Mouse (Mus musculus) thymus, postnatal 14 days (tissue): ENCODE data around the gene Mdm2.
"Not testable (repeated sequence)": the region's sequence is repeated elsewhere in the genome, so short reads cannot be mapped to it uniquely, and the experiment has no call there.

Experiments
- DNase-seq: peaks from one replicate; pipeline ENCODE4 v3.0.0; 2021

Gene Mdm2

DNA sequence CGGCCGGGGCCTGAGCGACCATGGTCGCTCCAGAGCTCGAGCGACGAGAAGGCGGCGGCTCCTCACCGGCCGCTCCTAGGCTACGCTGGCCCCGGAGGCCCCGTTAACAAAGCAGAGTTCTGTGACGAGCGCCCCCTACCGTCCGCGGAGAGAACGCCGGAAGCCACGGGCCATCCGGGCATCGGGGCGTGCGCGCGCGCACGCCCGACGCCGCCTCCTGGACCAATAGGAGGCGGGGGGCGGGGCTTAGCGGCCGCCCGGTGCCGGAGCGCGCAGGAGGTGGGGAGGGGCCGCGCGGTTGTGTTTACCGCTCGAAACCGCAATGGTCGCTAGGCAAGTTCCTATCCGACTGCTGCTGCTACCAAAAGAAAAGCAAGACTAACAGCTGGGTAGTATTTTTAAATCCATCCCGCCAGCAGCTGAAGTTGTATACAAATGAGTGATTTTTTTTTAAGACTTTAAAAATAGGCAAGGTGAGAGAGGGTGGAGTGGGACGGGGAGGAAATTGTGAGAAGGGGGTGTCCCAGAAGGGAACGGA lies at the start of gene Mdm2:
TSS of gene Mdm2 (minus strand) at position 155 of the 538 bp plus-strand sequence.
- peak; percentile 98 for DNase-seq

DNA sequence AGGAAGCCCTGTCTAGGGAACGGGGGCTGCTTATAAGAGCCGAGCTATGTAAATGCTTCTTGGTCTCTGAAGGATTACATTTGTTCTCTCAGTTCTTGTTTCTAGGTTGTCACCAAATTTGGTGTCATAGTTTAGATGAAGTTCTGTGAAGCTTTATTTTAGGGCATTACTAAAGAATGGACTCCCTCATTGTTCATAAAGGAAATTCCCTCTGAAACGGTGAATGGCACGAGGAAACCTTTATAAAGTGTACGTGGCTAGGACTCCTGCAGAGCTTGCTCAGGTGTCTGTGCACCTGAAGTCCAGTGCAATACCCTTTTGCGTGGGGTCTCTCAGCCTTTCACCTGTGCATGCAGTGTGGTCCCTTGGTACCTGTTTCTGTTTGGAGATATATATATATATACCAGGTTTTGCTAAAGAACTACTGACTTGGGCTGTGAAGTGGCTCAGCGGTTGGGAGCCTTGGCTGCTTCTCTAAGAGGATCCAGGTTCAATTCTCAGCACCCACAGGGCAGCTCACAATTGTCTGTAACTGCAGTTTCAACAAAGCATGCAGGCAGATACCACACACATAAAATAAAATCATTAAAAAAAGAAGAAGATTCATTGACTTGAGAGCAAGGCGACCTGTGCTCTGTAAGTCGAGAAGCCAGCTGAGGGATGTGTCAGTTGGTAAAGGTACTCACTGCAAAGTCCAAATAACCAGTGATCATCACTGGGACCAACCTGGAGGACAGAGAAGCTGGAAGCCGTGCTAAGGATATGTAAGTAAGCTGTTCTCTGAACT lies 49.5 kb upstream of the Mdm2 start:
- no peak for DNase-seq

GRCm38 (mm10) chr10:117758749-117759727 lies 48.5 kb upstream of the Mdm2 start:
- no peak for DNase-seq

DNA sequence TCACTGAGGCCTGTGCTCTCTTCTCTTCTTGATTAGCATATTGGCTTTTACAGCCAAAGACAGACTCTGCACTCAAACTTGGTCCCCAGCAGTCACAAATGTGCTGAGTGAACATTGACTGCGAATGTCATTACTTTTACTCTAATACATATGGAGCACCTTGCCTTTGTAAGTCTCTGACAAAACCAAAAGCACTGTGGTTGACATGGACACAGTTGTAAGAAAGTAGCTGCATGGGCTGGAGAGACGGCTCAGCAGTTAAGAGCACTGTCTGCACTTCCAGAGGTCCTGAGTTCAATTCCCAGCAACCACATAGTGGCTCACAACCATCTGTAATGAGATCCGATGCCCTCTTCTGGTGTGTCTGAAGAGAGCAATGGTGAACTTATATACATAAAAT lies 47.8 kb upstream of the Mdm2 start:
- not testable (repeated sequence) for DNase-seq

- DNase-seq: no peak
Measured at GRCm38 (mm10) chr10:117757796-117758342, 47.3 kb upstream of the Mdm2 start.

DNA sequence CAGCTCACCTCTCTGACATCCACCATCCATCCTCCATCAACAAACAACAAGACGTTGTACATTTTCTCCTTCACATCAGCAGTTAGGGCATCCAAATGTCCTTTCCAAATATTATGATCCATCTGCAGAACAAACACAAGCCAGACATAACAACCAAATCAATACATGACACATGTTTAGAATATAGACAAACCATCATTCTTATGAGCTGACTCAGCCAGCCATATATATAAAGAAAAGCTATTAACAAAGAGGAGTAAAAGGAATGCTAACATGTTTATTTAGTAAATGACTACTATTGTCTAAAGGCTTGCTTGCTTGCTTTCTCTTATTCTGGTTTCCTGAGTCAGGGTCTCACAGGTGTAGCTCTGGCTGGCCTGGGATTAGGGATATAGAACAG lies 46.7 kb upstream of the Mdm2 start:
- no peak for DNase-seq

GRCm38 (mm10) chr10:117756784-117757183 lies 46.2 kb upstream of the Mdm2 start:
- DNase-seq: no peak

DNA sequence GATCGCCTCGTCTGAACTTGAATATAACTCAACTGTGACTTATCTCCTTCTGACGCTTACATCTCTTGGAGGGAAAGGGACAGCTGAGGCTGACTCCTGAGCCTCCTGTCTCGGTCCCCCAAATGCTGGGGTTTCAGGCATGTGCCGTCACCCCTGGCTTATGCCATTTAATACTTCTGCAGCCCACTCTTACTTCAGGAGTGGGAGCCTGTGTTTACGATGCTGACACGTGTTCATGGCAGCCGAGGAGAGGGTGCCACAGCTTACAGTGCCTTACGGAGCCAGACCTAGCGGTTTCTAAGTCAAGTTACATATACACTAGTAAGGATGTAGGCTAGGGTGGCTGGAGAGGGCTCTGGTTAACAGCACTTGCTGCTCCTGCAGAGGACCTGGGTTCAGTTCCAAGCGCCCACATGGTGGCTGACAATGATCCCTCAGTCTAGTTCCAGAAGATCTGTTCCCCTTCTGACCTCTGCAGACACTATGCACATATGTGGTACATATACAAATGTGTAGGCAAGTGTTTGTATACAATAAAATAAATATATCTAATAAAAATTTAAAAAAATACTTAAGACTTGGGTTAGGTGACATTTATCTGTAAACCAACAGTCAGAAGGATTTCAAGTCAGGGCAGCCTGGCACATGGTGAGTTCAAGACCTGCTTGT lies 45.4 kb upstream of the Mdm2 start:
- peak; percentile 13 for DNase-seq

DNA sequence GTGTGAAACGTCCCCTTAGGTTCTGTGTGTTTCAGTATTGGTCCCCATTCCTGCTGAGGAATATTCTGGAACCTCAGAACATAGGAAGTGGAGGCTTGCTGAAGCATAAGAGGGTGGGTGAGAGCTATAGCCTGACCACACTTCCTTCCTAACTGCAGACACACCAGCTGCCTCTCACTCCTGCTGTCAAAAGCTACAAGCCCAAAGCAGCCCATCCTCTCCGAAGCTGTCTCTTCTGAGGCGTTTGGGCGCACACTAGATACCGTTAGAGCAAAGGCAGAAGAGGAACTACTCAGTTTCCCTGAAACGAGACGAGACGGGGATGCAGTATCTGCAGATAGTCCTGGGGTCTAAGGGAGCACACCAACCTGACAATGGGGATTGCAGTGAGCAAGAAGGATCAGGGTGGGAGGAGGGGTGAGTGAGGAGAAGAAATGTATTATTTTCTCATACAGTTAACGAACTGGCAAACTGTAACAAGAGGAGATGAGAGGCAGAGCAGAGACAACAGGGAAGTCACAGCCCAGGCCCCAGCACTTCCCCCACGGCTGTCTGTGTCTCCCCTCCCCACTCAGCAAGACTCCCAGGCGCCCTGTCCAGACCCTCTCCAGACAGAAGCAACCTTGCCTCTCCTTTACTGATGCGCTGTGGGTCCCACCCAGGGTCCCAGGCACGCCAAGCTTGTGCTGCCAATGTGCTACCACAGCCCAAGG lies 44.7 kb upstream of the Mdm2 start:
- peak; percentile 71 for DNase-seq

DNA sequence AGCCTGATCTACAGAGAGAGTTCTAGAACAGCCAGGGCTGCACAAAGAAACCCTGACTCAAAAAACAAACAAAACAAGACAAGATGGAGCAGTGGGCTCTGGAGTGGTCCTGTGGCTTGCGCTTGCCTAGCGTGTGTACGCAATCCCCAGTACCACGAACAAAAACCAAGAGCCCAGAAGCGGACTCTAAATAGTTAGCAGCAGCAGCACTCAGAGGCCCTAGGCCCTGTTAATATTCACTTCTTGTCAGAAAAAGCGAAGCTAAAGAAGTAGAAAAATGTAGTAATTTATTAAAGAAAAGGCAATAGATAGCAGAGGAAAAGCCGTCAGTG lies 44.0 kb upstream of the Mdm2 start:
- no peak for DNase-seq

DNA sequence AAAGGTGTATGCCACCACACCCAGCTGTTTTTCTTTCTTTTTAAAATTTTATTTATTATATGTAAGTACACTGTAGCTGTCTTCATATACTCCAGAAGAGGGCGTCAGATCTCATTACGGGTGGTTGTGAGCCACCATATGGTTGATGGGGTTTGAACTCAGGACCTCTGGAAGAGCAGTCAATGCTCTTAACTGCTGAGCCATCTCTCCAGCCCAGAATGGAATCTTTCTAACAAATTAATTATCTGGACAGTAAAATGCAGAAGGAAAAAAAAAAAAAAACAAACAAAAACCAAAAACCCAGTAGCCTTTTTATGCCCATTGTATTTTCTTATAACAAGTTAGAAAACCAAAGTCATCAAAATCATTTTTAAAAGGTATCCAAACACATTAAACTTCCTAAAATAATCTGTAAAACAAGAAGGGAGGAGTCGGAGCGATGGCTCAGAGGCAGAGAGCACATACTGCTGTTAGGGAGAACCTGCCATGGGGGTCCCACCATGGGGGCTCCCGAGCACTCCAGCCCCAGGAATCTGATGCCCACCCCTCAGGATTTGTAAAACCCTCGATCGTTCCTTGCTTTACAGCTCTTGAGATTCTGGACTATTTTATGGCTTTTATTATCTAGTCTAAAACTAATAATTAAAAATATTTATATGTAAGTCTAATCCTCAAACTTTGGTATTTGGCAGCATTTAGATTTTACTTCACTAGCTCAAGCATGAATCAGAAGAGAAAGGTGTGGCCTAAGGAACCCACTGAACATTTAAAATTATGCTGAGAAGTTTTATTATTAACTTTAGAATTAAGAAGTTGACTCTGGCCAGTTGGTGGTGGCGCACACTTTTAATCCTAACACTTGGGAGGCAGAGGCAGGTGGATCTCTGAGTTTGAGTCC lies 43.4 kb upstream of the Mdm2 start:
- DNase-seq: no peak

DNA sequence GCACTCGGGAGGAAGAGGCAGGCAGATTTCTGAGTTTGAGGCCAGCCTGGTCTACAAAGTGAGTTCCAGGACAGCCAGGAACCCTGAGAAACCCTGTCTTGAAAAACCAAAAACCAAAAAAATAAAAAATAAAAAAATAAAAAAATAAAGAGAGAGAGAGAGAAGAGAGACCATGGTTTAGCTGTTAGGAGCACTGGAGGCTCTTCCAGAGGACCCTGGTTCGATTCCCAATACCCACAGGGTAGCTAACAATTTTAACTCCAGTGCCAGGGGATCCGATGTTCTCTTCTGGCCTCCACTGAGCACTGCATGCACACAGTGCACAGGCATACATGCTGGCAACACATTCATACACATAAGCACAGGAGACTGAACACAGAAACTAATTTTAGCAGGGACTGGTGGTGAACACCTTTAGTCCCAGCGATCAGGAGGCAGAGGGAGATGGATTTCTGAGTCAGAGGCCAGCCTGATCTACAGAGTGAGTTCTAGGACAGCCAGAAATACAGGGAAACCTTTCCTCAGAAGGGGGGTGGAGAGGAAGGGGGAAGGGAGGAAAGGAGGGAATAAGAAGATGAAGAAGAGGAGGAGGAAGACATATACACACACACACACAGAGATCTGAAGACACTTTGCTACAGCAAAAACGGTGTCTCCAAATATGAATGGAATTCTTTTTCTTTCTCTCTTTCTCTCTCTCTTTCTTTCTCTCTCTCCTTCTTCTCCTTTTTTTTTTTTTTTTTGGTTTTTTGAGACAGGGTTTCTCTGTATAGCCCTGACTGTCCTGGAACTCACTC lies 42.5 kb upstream of the Mdm2 start:
- no peak for DNase-seq

GRCm38 (mm10) chr10:117752304-117752821 lies 41.8 kb upstream of the Mdm2 start:
- DNase-seq: no peak

- no peak for DNase-seq
Measured at GRCm38 (mm10) chr10:117751744-117752143, 41.2 kb upstream of the Mdm2 start.

DNA sequence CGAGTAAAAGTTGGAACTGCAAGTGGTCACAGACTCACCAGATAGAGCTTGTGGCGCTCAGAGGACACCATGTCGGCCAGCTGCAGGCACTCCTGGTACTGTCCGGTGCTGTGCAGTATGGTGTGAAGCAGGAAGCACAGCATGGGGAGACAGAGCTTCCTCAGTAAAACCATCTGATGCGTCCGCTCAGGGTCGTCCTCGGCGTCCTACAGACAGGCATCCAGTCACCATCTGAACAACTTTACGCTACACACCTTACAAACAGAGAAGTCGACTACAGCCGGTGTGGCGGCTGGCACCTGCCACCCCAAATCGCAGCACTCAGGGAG lies 40.7 kb upstream of the Mdm2 start:
- DNase-seq: no peak

DNA sequence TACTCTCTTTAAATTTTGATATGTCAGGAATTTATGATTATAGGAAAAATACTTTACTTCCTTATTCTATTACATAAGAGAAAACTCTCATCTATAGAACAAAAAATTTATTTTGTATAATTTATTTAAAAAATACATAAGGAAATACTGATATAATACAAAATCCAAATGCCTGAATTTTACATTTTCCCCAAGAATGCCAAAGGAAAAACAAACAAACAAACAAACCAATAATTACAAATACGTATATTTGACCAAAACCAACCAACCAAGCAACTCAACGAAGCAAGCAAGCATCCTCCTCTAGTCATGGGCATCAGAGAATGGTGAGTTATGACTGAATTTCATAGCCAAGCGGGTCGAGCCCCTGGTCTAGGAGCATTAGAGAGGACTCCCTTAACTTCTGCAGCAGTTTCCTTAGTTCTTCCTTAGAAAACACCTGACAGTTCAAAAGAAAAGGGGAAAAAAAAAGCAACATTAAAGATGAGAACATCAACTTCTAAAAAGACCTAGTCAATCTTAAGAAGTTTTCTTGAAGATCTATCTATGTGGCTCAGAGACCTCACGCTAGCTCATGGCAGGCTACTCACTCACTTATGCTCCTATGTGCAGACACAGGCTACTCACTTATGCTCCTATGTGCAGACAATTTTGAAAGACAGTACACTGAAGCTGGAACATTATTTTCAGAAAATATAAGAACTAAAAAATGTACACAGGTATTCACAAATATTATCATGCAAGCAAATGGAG lies 40.1 kb upstream of the Mdm2 start:
- no peak for DNase-seq

GRCm38 (mm10) chr10:117749787-117750343 lies 39.3 kb upstream of the Mdm2 start:
- DNase-seq: no peak

DNA sequence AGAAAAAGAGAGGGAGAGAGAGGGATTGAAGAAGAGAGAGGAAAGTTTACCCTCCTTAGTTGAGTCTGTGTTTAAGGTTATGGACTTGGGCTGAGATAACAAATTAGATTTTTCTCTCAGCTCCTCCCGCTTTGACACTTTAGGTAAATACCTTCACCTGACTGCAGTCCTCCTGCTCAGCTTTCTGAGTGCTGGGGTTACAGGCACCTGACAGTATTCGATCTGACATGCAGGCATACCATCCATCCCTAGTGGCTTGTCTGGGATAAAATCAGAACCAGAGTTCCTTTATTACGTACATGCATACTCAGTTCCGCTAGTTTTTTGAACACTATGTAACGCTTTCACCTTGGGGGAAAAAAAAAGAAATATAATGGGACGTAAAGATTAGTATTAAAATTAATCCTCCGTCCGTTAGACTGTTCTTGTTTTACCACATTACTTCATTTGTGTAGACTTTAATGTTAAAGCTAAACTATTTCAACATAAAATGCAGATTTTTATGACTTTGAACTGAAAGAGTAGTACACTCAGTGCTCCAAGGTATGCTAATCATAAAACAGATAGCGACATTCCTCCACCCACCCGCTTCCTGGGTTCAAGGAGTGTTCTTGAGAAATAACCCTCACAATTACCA lies 38.6 kb upstream of the Mdm2 start:
- no peak for DNase-seq
